Mouse (Mus musculus): Measurements from ENCODE around the gene Yipf1.

The Yipf1 gene

GRCm38 (mm10) chr4:107313690-107314478 lies at the start of gene Yipf1:
TSS of gene Yipf1 (plus strand) at chr4:107314363.
- DNase-seq (ENCODE audit: low spot score in 2 of 2), result peak; percentile 80 to 85

- DNase-seq (ENCODE audit: low spot score in 2 of 2), result no peak
These were observed 40.5 kb upstream of the Yipf1 start for GRCm38 (mm10) chr4:107273683-107274082.

GRCm38 (mm10) chr4:107274511-107274910 lies 39.7 kb upstream of the Yipf1 start:
- DNase-seq (ENCODE audit: low spot score in 2 of 2), result no peak

- no peak for DNase-seq (ENCODE audit: low spot score in 2 of 2)
These were observed 35.9 kb upstream of the Yipf1 start for GRCm38 (mm10) chr4:107278188-107278707.

GRCm38 (mm10) chr4:107280843-107281475 lies 33.2 kb upstream of the Yipf1 start:
- DNase-seq (ENCODE audit: low spot score in 2 of 2), result no peak

GRCm38 (mm10) chr4:107285446-107286200 lies 28.5 kb upstream of the Yipf1 start:
- DNase-seq (ENCODE audit: low spot score in 2 of 2), result no peak

- DNase-seq (ENCODE audit: low spot score in 2 of 2), result no peak
These were observed 27.8 kb upstream of the Yipf1 start for GRCm38 (mm10) chr4:107286386-107286785.

GRCm38 (mm10) chr4:107287517-107287916 lies 26.6 kb upstream of the Yipf1 start:
- DNase-seq (ENCODE audit: low spot score in 2 of 2), result no peak

GRCm38 (mm10) chr4:107291611-107292272 lies 22.4 kb upstream of the Yipf1 start:
- no peak for DNase-seq (ENCODE audit: low spot score in 2 of 2)

GRCm38 (mm10) chr4:107292273-107292662 lies 21.9 kb upstream of the Yipf1 start:
- DNase-seq (ENCODE audit: low spot score in 2 of 2), result no peak

- DNase-seq (ENCODE audit: low spot score in 2 of 2), result no peak
These were observed 16.0 kb upstream of the Yipf1 start for GRCm38 (mm10) chr4:107298071-107298606.

GRCm38 (mm10) chr4:107299779-107300340 lies 14.3 kb upstream of the Yipf1 start:
- DNase-seq (ENCODE audit: low spot score in 2 of 2), result no peak

GRCm38 (mm10) chr4:107300371-107300770 lies 13.8 kb upstream of the Yipf1 start:
- no peak for DNase-seq (ENCODE audit: low spot score in 2 of 2)

GRCm38 (mm10) chr4:107300902-107301555 lies 13.1 kb upstream of the Yipf1 start:
- no peak for DNase-seq (ENCODE audit: low spot score in 2 of 2)

GRCm38 (mm10) chr4:107302221-107302620 lies 11.9 kb upstream of the Yipf1 start:
- DNase-seq (ENCODE audit: low spot score in 2 of 2), result no peak

GRCm38 (mm10) chr4:107302832-107303231 lies 11.3 kb upstream of the Yipf1 start:
- DNase-seq (ENCODE audit: low spot score in 2 of 2), result no peak

GRCm38 (mm10) chr4:107303531-107303930 lies 10.6 kb upstream of the Yipf1 start:
- DNase-seq (ENCODE audit: low spot score in 2 of 2), result no peak

- no peak for DNase-seq (ENCODE audit: low spot score in 2 of 2)
These were observed 7.2 kb upstream of the Yipf1 start, which contains the start of gene Dio1 for GRCm38 (mm10) chr4:107306966-107307365. TSS of gene Dio1 (minus strand) at chr4:107307169.

- no peak for DNase-seq (ENCODE audit: low spot score in 2 of 2)
These were observed 279 bp downstream of the Yipf1 start for GRCm38 (mm10) chr4:107314479-107314805.

- DNase-seq (ENCODE audit: low spot score in 2 of 2), result no peak
These were observed 4.5 kb downstream of the Yipf1 start for GRCm38 (mm10) chr4:107318646-107319045.

GRCm38 (mm10) chr4:107321041-107321440 lies 6.9 kb downstream of the Yipf1 start:
- no peak for DNase-seq (ENCODE audit: low spot score in 2 of 2)
